Mouse (Mus musculus) granulocyte monocyte progenitor cell, adult 5-6 weeks (primary cell): ENCODE results near the gene Fibp. TPM values are rescaled to one million over a fixed set of nuclear protein-coding genes. Genes with fewer than 3 reads are reported as not detected.
"Not testable (repeated sequence)": the region's sequence is repeated elsewhere in the genome, so short reads cannot be mapped to it uniquely, and the experiment has no call there.

Experiments used
- ATAC-seq: replicated peaks from 2 replicates; pipeline ENCODE4 v1.8.0; 2016; ENCODE audit warnings: mild to moderate bottlenecking, moderate TSS enrichment, inconsistent platforms; ENCODE audit not compliant: poor library complexity, severe bottlenecking
- total RNA-seq, 2 experiments: library from RNA; stranded (forward) in 1 of 2; stranded (reverse) in 1 of 2; fragments of 200-712, 200-1000 nt in 1 of 2; fragments of >200 nt in 1 of 2; fragmentation: Nextera tagmentation in 1 of 2; gene quantifications; 2 replicates each; pipeline ENCODE4 v1.2.3; 2014 to 2017

Gene Fibp
- total RNA-seq, 2 experiments from 2014 or later = 33.6 to 112 TPM

DNA sequence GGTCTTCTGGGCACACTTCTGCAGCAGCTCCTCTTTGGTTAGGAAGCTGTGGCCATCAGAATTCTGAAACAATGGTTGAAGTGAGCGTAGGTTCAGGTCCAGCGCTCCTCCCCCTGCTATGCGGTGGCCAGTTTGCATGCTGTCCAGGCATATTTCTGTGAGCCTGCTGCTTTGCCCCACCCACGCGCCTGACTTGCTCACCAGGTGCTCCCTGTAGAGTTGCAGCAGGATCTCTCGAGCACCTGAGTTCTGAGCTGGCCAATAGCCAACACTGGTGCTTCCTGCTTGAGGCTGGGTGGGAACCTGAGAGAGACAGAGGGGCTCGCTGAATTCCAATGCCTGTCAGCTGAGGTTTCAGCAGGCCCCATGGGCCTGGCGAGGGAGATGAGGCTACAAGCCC is 25.9 kb downstream of the Fibp start:
- ATAC-seq = no peak

GRCm38 (mm10) chr19:5486771-5487170 is 26.4 kb downstream of the Fibp start:
- ATAC-seq = no peak

DNA sequence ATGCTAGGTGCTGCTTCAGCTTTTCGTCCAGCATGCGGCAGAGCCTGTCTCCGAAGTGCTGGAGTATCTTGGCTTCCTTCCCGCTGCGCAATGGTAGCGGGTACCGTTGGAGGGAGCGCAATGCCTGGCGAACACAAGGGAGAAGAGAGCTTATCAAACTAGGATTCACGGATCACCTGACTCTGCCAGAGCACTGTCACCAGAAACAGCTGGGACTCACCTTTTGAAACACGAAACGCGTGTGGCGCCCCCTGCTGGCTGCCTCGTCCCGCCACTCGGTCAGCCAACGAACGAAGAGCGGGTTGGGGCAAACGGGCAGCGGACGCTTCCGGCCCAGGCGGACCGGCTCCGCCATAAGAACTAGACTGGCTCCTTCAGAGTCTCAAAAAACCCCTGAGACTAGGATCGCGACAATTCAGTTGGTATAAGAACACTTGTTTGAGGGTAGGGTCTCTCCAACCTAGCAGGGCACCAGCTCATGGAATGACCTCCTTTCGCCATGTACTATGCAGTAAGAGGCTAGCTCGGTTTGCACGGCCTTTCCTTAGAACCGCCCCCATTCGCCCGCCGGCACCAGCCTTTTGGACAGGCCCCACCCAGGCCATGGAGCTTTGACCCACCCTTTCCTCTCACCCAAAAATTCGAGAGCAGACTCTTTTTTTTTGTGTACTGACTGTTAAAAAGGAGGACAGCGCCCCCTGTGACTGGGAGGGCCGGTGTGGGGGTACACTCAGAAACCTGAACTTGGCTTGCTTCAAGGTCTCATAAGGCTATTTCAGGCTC is 27.5 kb downstream of the Fibp start, which contains the start of gene Mus81:
Gene Mus81 (minus strand): TSS at position 635 of the 783 bp plus-strand sequence.
- peak; percentile 29 for ATAC-seq

- peak; percentile 51 for ATAC-seq
Measured at GRCm38 (mm10) chr19:5488878-5489571, 28.6 kb downstream of the Fibp start.

DNA sequence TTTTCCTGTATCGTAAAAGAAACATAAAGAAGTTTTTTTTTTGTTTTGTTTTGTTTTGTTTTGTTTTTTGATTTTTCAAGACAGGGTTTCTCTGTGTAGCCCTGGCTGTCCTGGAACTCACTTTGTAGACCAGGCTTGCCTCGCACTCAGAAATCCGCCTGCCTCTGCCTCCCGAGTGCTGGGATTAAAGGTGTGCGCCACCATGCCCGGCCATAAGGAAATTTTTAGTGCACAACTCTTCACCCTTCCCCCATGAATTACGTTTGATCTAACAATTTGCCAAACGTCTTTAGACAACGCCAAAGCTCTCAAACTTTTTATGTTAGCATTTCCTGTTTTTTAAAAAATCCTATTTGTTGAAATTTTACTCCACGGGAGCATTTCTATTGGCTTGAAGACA is 29.3 kb downstream of the Fibp start:
- not testable (repeated sequence) for ATAC-seq

- ATAC-seq = peak; percentile 44
Measured at GRCm38 (mm10) chr19:5490313-5490897, 30.0 kb downstream of the Fibp start, which contains the start of gene Cfl1. Cfl1 (plus strand) TSS chr19:5490455.

DNA sequence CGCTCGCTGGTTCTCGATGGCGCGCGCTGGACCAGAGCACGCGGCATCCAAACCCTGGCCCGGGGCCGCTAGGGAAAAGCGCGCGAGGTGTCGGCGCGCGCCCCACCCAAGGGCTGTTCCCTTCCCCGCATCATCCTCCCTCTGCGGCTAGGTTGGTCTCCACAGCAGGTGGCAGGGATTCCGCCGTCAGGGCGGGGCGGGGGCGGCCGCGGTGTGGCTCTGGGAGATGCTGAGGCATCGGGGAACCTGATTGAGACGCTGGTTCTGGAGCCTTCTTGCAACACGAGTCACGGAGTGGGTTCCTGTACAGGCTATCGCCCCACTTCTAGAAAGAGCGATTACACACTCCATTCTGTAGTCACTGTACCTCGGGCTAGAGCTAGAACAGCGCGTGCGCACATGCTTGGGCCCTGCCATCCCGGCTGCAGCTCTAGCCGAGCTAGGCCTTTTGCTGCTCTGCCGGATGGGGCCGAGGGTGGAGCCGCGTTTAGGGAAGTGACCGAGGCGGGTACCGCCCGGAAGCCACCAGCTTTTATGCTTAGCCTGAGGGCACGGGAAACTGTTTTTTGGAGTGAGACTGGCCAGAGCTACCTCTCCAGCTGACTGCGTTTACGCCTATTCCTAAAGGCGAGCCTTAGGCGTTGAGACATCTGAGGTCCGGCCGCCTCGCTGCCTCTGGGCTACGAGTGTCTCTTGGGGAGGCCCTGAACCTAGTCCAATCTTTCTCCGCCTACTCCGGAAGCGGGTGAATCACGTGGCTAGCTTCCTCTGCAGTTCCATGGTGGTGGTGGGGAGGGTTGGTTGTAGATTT is 30.7 kb downstream of the Fibp start:
- peak; percentile 31 for ATAC-seq

- ATAC-seq = no peak
Measured at GRCm38 (mm10) chr19:5492641-5493040, 32.2 kb downstream of the Fibp start.

DNA sequence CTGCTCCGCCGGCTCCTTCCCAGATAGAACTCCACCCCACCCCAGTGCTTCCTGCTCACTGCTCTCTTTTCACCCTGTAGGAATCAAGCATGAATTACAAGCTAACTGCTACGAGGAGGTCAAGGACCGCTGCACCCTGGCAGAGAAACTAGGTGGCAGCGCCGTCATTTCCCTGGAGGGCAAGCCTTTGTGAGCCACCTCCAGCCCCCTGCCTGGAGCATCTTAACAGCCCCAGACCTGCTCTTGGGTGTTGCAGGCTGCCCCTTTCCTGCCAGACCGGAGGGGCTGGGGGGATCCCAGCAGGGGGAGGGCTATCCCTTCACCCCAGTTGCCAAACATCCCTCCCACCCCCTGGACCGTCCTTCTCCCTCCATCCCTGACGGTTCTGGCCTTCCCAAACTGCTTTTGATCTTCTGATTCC is 32.9 kb downstream of the Fibp start:
- not testable (repeated sequence) for ATAC-seq

DNA sequence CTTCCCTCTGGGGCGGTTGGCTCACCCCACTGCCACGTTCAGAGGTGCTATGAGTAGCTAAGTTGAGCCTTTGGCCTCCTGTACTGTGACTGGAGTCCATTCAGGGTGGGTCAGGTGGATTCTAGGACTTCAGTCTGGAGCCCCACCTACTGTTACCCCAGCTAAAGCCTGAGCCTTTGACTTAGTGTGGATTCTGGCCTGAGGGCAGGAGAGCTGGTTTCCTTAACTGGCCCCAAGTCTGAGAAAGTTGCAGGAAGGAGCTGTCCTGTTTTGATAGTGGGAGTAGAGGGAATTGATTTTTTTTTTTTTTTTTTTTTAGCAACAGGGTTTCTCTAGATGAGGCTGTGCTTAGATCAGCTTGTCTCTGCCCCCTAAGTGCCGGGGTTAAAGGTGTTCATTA is 33.9 kb downstream of the Fibp start:
- no peak for ATAC-seq

- no peak for ATAC-seq
Measured at GRCm38 (mm10) chr19:5495353-5496051, 35.1 kb downstream of the Fibp start.

GRCm38 (mm10) chr19:5496052-5496370 is 35.6 kb downstream of the Fibp start:
- no peak for ATAC-seq

GRCm38 (mm10) chr19:5500330-5500875 is 40.0 kb downstream of the Fibp start:
- ATAC-seq = no peak

- ATAC-seq = no peak
Measured at GRCm38 (mm10) chr19:5503687-5504086, 43.3 kb downstream of the Fibp start, which contains the start of gene 1700020D05Rik. 1700020D05Rik (minus strand) TSS chr19:5503787.

DNA sequence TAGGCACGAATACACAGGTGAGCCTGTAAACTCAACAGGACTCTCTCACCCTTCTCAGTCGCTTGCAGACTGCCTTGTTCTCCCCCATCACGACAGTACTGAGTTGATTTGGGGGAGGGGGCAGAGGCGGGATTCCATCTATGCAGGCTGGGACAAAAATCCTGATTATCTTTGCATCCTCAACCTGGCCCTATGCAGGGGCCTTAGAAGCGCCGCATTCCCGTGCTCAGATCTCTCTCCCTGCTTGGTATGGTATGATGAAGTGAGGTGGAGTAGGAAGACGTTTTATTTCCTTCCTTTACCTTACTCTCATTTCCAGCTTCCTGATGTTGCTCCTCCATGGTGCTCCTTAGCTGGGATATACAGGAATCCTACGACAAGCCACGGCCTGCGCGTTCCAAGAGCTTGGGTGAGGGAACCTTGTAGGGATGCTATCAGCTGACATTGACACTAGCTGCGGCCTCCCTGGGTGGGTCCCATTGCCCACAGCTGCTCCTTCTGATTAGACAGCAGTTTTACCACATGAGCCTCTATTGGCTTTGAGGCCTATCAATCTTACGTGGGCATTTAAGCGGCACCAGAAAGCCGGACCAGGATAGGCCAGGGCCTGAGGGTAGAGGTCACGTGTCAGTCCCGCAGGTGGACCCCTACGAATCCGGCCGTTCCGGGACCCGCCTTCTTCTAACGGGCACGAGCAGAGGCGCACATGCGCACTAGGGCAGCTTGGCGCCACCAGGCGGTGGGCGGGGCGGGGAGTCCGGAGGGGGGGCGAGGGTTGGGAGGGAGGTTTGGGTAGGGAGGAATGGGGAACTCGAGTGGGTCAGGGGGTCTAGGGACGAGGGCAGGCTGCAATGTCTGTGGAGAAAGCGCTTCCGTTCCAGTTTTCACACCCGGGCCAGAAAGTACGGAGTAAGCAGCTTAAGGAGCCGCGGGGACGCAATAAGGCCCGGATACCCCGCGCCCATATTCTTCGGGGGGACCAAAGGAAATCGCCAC is 49.9 kb downstream of the Fibp start, which contains the start of gene Snx32:
Gene Snx32 (minus strand): TSS at position 508 of the 996 bp plus-strand sequence.
- peak; percentile 85 for ATAC-seq

DNA sequence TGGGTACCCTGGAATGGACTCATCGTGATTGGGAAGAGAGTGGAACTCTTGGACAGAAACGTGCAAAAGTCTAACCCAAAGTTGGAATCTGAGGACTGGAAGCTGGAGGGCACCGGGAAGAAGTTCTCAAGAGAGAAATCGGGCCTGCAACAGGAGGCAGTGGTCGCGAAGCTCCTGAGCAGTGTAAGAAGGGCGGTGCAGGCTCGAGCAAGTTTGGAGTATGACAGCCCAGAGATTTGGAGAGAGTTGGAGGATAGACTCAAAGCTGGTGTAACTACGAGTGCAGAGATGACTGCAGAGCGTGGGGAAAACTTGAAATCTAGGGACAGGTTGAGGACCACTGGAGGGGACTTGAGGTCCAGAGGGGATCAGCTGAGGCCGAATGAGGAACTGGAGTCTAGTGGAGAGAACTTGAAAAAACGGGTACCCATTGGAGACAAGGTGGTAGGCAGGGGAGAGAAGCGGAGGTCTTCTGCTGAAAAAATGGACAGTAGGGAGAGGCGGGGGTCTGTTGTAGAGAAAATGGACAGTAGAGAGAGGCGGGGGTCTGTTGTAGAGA is 50.7 kb downstream of the Fibp start:
- no peak for ATAC-seq

DNA sequence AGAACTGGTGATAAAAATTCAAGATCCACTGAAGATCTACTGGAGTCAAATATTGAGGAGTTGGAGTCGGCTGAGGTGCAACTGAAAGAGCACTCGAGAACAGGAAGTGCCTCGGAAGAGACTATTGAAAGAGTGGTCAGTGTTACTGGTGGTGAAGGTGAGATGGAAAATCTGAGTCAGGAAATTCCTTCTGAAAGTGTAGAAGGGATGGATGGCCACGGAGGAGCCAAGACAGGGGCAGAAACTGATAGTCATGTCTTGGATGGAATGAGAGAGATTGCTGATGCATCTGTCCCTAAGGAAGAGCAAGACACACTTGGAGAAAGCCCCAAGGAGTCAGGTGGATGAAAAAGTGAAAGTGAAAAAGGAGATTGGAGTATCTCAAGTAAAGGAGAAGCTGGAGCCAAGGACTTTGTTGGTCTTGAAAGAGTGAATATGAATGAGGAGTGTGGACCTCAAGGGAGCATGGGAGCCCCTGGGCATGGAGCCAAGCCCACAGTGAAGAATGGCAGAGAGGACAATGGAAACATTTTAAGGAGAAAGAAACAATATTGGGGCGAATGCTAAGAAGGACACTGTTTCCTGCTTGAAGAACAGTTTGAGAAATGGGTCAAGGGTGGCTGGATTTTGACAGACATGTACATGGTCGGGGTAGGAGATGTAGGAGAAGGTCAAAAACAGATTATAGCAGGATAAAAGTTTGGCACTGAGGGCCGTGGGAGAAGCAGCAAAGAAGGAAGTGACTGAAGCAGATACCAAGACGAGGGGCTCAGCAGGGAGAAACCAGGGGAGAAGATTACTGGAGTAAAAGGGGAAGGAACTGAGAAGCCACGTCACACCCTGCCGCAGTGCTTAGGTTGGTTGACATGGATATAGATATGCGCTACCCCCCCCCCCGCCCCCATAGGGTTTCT is 51.9 kb downstream of the Fibp start:
- ATAC-seq = peak; percentile 73
